Mouse (Mus musculus) MN1 (cell line): Measurements from ENCODE around the gene Ptgs1.

Experiments
- DNase-seq: peaks from one replicate; pipeline ENCODE4 v3.0.0-alpha.2; 2016; ENCODE audit warnings: low spot score

Ptgs1 gene

DNA sequence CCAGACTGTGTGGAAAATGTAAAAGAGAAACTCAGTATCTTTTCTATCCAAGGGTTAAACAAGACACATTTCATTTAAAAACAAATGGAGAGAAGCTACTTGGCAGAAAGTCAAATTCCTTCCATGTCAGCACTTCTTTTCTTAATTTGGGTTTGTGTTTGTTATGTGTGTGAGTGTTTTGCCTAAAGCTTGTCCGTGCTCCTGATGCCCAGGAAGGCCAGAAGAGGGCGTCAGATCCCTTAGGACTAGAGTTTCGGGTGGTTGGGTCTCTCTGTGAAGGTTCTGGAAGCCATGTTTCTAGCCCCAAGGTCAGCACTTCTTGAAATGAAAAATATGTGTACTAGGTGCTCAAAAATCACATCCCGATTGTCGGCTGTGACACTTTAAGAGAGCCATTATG lies 15.8 kb upstream of the Ptgs1 start:
- no peak for DNase-seq

DNA sequence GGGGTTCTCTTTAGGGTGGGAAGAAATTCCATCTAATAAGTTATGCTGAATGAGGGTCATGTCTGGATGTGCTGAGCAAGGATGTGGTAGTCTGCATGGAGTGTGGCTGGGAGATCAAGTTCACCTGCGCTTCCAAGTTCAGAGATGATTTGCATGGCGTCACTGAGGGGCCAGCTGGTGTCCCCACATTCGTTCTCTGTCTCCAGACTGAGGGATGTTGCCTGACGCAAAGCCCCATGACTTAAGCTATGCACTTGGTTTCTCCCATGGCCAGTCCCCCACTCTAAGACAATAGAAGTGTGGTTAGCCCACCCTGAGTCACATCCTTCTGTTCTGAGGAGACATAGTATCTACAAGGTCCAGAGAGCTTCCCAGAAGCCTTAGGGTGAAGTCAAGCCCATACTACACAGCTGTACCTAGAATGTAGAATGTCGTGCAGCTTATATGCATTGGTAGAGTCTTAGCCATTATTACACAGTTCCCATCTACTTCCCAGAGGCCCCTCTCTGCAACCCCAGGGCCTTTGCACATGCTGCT lies 15.0 kb upstream of the Ptgs1 start:
- no peak for DNase-seq

DNA sequence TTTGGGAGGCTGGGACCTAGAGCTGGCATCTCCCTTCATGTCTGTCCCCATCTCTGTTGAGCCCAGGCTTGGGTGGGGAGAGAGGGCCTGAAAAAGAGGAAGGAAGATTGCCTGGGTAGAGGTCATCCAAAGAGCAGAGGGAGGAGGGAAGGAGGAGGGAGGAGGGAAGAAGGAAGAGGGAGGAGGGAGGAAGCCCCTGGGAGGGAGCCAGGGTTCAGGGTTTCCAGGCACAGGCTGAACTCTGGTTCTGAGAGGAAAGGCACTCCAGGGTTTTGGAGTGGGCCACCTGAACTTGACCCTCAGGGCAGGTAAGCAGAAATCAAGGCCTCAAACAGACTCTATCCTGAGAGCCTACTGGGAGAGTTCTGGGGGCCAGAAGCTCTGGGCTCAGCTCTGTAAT lies 13.7 kb upstream of the Ptgs1 start:
- DNase-seq: no peak

GRCm38 (mm10) chr2:36216953-36217573 lies 13.2 kb upstream of the Ptgs1 start:
- DNase-seq: no peak

DNA sequence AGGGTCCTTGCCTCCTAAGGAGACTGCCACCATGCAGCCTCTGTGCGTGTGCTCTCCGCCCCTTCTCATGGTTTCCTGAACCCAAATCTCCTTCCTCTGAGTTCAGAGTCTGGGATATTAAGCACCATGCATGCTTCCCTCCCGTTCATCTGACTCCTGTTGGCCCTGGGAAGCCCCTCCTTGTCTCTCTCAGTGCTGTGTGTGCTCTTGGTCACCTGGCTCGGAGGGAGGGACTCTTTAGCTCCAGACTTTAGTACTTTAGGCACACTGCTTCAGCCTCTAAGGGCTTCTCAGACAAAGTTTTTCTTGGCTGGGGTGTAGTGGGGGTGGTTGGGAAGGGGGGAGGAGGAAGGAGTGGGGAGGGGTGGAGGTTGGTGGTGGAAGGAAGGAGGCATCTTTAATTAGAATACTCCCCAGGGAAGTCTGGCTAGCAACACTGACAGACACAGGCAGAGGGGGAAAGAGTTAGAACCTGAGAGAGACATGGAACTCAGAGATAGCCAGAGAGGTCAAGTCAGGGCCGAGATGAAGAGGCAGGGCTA lies 12.5 kb upstream of the Ptgs1 start:
- no peak for DNase-seq

DNA sequence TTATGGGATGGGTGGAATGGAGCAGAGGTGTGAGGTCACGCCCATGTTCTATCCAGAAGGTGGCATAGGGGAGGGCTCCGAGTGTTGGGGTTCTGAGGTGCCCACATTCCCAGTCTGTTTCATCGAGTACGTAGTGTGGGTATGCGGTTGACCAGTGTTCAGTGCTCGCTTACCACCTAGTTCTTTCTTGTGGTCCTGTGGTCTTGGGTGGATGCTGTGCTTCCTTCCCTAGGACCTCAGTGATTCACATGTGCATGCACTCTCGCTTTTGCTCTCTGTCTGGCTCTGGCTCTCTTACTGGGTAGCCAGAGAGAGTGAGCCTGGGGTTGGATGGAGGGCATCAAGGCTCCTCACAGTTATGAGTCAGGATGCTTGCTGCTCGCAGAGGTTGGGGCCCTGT lies 10.1 kb upstream of the Ptgs1 start:
- DNase-seq: no peak

- no peak for DNase-seq
These were observed 9.3 kb upstream of the Ptgs1 start for GRCm38 (mm10) chr2:36220891-36221290.

DNA sequence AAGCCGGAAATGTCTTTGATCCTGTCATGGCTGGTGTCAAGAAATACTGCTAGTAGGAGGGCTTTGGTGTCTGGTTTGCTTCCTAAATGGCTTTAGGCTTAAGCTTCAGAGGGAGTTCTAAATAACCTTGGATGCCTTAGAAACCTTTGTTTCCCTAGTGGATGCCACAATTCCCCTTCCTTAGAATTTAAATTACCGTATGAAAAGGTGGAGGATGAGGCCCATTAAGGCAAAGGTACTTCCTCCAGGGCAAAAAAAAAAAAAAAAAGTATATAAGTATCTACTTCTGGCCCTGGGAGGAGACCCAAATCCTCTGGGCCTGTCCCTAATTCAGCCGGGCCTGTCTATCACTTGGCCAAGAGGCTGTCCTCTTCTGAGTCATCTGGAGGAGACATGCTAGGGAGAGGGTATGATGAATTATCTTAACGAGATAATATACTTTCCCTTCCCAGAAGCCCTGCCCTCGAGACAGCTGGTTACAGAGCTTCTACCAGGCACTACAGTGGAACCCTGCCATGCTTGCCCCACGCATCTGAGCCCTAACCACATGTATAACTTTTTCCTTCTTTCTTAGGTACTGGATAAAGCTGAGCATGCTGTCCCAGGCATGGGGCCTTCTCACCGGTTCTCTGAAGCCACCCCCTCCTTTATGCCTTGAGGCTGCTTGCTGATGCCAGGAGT lies 7.9 kb upstream of the Ptgs1 start:
- DNase-seq: peak; percentile 60

- DNase-seq: no peak
These were observed 6.8 kb upstream of the Ptgs1 start for GRCm38 (mm10) chr2:36223436-36223835.

DNA sequence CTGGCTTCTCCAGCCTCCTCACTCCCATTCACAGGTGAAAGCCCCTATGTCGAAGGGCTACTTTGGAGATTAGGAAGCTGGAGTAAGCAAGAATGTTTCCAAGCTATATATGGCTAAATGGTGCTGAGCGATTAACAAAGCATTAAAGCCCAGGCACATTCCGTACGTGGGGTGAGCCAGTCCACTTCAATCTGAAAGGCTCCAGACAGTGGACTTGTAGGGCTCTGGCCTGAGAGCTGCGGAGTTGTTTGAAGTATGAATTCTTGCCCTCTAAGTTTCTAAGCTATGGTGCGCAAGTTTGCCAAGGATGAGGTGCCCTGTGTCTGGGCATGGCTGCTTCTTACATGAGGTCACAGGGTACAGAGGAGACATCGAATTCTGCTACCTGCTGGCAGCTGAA lies 6.1 kb upstream of the Ptgs1 start:
- no peak for DNase-seq

DNA sequence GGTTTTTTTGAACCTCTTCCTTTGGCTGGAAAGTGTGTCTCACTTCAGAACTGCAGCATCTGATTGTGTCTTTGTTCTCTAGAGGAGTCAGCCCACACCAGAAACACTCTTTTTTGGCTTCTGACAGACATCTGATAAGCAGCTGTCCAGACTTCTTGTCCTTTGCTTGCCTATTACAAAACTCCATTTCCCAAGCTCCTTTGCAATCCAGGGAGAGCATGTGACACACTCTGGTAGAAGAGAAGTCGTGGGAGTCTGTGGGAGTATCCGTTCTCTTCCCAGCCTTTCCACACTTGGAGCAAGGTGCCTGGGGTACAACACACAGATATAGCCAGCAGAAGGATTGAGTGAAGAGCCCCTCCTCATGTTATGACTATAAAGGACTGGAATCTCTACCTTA lies 5.6 kb upstream of the Ptgs1 start:
- DNase-seq: peak; percentile 51

- no peak for DNase-seq
These were observed 741 bp downstream of the Ptgs1 start for GRCm38 (mm10) chr2:36230967-36231366.

DNA sequence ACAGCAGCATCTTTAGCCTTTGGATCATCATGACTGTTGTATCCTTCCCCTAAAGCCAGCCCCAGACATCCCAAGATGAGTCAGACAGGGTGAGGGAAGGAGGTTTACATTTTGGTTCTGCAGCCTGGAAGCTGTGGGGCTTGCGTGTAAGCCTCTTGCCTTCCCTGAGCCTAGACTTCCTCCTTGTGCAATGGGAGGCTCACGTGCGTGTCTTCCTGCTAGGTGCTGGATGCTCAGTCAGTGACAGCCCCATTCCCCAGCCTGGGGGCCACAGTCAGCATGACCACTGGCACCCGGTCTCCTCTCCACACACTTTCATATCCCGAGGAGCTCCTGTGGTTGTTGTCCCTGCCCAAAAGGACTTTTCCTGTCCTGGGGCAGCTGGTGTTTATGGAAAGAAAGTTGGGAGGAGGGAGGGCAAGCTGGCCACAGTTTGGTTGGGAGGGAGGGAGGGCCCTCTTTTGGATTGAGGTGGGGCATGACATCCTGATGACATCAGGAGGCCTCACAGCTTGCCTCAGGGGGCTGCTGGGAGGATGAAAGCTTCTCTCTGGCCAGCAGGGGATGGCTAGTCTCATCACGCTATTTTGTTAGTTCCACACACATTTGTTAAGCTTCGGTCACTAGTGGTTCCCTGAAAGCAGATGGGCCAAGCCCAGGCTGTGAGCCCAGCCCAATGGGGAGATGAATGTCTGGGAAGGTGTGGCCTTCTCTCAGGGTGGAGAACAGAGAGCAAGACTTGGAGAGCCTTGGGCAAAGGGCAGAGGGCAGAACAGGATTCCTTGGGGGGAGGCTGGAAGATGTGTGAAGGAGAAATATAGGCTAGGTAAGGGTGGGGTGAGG lies 4.5 kb downstream of the Ptgs1 start:
- DNase-seq: no peak

- peak; percentile 77 for DNase-seq
These were observed 5.7 kb downstream of the Ptgs1 start for GRCm38 (mm10) chr2:36235917-36236316.

- DNase-seq: no peak
These were observed 6.7 kb downstream of the Ptgs1 start for GRCm38 (mm10) chr2:36236889-36237288.

GRCm38 (mm10) chr2:36237557-36237956 lies 7.3 kb downstream of the Ptgs1 start:
- no peak for DNase-seq

GRCm38 (mm10) chr2:36238467-36238866 lies 8.2 kb downstream of the Ptgs1 start:
- DNase-seq: no peak

GRCm38 (mm10) chr2:36238951-36239350 lies 8.7 kb downstream of the Ptgs1 start:
- DNase-seq: no peak

- DNase-seq: no peak
These were observed 12.3 kb downstream of the Ptgs1 start for GRCm38 (mm10) chr2:36242514-36242913.

DNA sequence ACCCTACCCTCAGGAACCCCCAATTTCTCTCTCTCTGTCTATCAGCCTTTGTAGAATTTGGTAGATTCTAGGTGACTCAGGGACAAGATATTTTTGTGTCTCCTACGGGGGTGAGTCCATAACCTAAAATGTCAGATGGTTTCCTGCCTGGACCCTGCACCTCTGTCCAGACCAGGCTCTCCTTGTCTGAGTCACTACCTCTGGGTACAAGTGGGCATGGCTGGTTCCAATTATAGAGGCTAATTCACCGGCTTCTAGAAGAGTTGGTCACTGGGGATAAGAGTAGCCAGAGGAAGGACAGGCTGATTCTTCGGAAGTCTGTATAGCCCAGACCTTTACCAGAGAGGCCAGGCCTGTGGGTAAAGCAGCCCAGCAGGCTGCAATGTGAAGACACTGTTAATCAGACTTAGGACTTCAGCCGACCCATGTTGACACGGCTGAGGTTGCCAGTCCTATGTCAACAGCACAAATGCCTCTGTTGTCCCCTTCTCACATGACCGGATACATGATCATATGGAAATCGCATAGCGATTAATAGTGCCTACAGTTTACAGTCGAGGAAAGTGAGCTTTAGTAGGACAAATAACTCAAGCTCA lies 13.2 kb downstream of the Ptgs1 start:
- peak; percentile 35 for DNase-seq

GRCm38 (mm10) chr2:36243892-36244309 lies 13.7 kb downstream of the Ptgs1 start:
- no peak for DNase-seq

- DNase-seq: no peak
These were observed 14.5 kb downstream of the Ptgs1 start for GRCm38 (mm10) chr2:36244705-36245104.
